Mouse (Mus musculus): ENCODE data around the gene Wdr43. TPM values are rescaled to one million over a fixed set of nuclear protein-coding genes. Genes with fewer than 3 reads are reported as not detected.

Wdr43 gene
- total RNA-seq, 1 experiment from 2014 or later: 130 TPM

DNA sequence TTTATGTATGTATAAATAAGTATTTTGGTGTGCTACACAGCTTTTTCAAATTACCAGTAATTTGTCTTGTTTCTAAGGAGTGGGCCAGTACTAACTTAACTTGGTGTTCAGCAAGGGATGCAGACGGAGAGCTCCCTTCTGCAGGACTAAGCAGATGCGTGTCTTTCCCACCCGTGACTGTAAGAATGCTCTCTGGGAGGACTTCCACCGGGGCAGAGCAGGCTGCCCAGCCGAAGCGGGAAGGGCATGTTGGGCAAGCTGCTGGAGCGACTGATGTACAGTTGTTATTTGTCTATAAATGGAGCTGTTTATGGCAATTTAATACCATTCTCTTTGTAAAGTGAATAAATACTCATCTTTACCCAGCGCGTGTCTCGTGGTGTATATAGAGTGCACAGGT is 43.0 kb downstream of the Wdr43 start:
- no peak for ATAC-seq (ENCODE audit: extremely low read depth, insufficient number of reproducible peaks, low FRiP score, poor library complexity, severe bottlenecking)

DNA sequence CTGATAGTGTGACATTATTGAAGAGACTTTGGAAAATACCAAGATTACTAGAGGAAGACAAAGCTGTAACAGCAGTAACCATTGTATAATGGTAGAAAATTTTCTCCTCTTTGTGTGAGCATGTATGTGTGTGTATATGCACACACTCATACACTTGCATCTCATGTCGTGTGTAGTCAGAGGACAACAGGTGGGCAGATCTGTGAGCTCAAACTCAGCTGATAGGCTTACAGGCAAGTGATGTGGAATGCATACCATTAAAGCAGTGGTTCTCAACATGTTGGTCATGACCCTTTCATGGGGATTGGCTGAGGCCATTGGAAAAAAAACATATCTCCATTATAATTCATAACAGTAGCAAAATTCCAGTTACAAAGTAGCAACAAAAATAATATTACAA is 44.7 kb downstream of the Wdr43 start:
- no peak for ATAC-seq (ENCODE audit: extremely low read depth, insufficient number of reproducible peaks, low FRiP score, poor library complexity, severe bottlenecking)

DNA sequence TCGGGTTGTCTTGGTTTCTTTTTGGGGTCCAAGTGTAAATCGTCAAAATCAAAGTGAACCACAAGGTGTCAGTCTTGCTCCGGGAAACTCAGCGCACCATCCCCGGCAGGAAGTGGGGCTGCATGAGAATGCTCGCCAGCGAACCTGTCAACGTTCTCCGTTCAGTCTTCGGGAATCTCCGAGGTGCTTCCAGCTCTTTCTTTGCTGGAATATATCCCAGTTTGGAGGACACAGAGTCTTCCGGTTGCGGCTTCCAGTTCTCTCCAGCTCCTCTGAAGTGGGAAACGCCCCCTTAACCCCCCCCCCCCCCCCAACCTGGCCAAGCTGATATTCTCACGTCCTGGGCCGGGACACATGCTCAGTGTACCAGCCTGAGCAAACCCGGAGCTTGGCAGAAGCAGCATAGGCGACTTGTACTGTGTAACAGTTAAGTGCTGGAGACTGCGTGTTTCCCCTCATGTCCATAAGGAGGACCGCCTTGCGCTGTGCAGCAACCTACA is 47.1 kb downstream of the Wdr43 start:
- ATAC-seq (ENCODE audit: extremely low read depth, insufficient number of reproducible peaks, low FRiP score, poor library complexity, severe bottlenecking): peak; percentile 72; the same call in 1 of the 2 replicates

DNA sequence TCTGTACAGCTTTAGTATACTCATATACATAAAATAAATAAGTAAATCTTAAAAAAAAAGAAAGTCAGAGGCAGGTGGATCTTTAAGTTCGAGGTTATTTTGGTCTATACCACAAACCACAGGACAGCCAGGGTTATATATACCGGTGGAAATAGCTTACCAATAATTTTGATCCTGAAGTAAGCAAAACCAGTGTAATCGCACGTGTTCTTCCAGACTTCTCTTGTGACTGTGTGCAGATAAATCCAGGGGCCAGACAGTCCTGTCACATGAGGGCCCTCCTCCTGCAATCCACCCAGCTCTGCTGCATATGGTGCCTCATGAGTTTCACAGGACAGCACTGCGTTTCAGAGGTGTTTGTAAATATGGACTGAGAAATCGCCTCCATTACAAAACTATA is 47.8 kb downstream of the Wdr43 start:
- no peak for ATAC-seq (ENCODE audit: extremely low read depth, insufficient number of reproducible peaks, low FRiP score, poor library complexity, severe bottlenecking)

DNA sequence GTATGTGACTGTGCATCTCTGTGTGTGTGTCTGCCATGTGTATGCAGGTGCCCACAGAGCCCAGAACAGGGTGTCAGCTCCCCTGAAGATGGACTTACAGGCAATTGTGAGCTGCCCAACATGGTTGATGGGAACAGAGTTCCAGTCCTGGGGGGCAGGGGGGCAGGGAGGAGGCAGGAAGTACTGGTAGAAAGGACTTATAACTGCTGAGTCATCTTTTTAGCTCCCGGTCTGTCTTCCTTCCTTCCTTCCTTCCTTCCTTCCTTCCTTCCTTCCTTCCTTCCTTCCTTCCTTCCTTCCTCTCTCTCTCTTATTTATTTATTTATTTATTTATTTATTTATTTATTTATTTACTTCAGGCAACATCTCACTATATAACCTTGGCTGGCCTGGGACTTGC is 48.5 kb downstream of the Wdr43 start:
- ATAC-seq (ENCODE audit: extremely low read depth, insufficient number of reproducible peaks, low FRiP score, poor library complexity, severe bottlenecking): no peak

DNA sequence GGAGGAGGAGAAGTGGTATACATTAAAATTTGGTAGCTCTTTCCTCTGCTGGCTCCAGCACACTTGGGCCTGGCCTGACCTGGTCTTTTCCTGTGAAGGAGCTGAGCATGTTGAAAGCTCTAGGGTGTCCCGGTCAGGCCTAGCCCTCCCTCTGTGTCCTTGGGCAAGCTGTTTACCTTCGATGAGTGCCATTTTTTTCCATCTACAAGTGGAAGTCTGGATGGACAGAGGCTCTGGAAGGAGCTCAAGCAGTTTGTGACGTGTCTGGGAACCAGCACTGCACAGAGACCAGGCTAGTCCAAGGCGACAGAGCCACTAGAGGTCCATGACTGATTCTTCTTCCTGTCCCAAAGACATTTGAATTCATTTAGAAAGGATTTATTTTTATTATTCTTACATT is 49.5 kb downstream of the Wdr43 start:
- no peak for ATAC-seq (ENCODE audit: extremely low read depth, insufficient number of reproducible peaks, low FRiP score, poor library complexity, severe bottlenecking)

DNA sequence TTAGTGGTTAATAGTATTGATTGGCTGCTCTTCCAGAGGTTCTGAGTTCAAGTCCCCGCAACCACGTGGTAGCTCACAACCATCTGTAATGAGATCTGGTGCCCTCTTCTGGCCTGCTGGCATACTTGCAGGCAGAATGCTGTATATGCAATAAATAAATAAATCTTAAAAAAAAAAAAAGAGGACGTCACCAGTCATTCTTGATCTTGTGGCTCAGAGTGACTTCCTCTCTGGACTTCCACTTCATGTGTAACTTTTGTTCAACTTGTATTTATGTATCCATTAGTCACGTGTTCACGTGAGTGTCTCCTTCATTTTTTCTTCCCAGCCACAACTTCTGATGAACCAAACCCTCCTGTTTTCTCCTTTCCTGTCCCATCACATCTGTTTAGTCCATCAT is 53.8 kb downstream of the Wdr43 start:
- no peak for ATAC-seq (ENCODE audit: extremely low read depth, insufficient number of reproducible peaks, low FRiP score, poor library complexity, severe bottlenecking)

DNA sequence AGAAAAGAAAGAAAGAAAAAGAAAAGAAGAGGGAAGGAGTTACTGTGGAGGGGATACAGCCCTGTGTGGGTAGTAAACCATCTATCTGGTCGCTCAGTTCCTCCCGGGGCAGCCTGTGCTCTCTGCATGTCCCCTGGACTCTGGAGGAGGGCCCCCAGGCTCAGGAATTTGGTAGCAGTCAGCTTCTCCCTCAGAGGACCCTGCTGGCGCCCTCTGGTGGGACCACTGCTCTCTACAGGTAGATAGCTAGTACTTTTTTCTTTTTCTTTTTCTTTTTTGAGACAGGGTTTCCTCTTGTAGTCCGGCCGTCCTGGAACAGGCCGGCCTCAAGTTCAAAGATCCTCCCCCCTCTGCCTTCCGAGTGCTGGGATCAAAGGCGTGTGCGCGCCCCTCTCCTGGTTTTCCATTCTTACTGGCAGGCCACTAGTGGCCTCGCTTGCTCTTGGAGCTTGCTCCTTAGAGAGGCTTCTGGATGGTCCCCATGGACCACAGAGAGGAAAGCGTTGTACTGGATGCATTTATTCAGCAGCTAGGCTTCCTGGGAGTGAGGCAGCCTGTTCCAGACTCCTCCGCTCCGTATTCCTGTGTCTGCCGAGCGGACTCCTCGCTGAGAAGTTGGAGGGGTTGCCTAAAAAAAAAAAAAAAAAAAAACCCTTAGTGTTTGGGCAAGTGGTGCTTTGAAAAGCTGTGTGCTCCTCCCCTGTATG is 56.3 kb downstream of the Wdr43 start:
- ATAC-seq (ENCODE audit: extremely low read depth, insufficient number of reproducible peaks, low FRiP score, poor library complexity, severe bottlenecking): no peak

DNA sequence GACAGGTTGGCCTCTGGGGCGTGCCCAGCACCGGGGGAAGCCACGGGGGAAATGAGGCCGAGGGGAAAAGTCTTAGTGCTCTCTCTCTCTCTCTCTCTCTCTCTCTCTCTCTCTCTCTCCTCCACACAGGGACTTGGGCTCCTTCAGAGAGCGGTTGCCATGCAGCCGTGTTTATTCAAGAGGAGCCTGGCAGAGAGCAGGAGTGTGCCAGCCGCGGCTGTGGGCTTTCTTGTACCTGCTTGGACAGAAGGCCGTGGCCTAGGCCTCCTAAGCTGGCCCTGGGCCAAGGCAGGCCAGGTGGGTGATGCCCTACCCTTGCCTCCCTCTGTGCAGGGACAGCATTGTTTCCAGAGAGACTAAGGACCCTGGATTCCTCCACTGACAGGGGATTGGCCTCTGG is 57.4 kb downstream of the Wdr43 start, which contains the start of gene Togaram2:
Gene Togaram2 (plus strand): TSS at position 170 of the 400 bp plus-strand sequence.
- no peak for ATAC-seq (ENCODE audit: extremely low read depth, insufficient number of reproducible peaks, low FRiP score, poor library complexity, severe bottlenecking)

DNA sequence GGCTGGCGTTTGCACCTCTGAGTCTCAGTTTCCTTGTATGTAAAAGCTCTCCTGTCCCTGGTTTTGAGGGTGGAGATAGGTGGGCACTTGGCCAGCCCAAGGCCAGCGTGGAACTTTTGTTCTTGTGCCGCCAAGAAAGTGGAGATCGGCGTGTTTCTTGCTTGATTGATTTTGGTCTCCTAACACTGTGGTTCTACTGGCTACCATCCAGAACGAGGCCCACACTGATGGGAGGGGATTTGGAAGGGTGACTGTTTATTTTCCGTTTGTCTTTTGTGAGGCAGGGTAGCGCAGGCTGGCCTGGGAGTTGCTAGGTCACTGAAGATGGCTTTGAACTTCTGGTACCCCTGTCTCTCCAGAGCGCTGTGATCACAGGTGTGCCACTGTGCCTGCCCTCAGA is 58.2 kb downstream of the Wdr43 start:
- ATAC-seq (ENCODE audit: extremely low read depth, insufficient number of reproducible peaks, low FRiP score, poor library complexity, severe bottlenecking): no peak

DNA sequence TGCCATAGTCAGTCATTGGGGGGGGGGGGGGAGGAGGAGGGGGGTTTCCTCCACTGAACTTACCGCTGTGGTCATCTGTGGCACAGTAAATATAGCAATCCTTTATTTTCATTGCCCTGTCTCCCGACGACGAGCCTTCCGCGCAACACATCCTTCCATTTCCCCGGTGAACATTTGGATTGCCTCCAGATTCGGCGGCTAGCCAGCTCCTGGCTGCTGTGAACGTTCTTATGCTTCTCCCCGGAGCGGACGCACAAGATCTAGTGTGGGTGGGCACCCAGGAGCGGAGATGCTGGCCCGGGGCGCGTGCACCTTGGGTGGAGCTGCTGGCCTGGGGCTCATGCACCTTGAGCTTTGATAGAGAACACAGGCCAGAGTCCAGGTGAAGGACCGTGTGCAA is 59.2 kb downstream of the Wdr43 start:
- ATAC-seq (ENCODE audit: extremely low read depth, insufficient number of reproducible peaks, low FRiP score, poor library complexity, severe bottlenecking): no peak

DNA sequence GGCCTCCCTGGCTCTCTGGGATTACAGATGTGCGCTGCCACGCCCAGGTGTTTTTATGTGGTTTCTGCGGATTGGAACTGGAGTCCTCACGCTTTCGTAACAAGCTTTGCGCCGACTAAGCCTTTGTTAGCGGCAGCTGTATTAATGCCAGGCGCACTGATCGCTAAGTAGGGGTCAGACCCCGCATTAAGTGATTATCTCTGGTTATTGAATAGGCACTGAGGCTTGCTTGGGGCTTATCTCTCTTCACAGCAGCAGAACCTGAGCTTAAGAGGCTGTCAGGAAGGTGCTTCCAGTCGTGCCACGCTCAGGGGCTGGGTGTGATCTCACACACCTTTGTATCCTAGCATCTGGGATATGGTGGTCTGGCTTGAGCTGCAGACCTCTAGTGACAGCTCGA is 66.0 kb downstream of the Wdr43 start:
- no peak for ATAC-seq (ENCODE audit: extremely low read depth, insufficient number of reproducible peaks, low FRiP score, poor library complexity, severe bottlenecking)

DNA sequence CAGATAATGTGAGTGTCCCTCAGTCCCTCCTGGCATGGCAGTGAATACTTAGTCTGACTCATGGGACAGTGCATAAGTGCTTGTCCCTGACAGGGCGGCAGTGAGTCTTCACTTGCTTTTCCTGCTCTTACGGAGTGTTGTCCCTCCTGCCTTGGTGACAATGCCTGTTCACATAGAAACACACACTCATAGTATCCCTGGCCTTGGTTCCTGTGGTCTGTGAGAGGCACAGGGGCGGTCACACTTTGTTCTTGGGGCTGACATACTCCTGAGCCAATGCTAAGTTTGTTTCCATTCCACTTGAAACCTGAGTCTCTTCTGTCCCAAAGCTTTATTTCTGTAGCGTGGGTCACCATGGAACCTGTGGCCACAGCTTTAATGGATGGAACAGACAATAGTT is 66.7 kb downstream of the Wdr43 start:
- ATAC-seq (ENCODE audit: extremely low read depth, insufficient number of reproducible peaks, low FRiP score, poor library complexity, severe bottlenecking): no peak

DNA sequence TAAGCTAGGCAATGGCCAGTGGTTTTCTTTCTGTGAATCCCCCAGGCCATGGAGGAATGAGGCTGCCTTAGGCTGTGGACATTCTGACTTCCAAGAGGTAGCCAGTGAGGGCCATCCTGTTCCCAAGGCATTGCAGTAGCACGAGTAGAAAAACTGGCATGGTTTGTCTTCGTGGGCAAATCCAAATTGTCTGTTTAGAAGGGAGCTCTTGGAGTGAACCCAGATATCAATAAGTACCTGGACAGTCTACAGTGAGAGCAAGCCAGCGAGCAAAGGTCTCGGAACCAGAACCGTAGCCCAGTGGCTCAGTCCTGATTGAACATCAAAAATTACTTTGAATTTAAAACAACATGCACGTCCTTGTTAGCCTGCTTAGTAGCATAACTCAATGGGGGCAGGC is 67.6 kb downstream of the Wdr43 start:
- no peak for ATAC-seq (ENCODE audit: extremely low read depth, insufficient number of reproducible peaks, low FRiP score, poor library complexity, severe bottlenecking)

DNA sequence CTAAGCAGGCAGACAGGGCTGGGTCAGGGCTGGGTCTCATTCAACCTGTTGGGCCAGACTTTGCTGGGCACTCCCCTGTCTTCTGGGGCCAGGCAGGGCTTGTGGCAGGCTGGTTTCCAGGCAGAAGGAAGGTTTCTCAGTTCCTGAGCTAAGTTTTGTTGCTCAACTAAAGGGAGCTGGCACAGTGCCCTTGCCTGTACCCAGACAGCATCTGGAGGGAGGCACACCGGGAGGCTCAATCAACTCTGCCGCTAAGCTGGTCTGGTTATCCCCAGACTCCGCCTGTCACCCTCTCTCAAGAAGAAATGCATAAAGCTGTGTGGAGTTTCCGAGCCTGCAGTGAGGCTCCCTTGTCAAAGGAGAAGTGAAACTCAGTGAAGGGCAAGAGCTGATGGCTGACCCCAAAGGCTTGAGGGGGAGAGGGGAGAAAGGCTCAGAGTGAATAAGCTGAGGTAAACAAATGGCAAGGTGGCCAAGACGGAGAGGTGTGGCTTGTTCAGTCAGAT is 68.5 kb downstream of the Wdr43 start:
- peak; percentile 60 for ATAC-seq (ENCODE audit: extremely low read depth, insufficient number of reproducible peaks, low FRiP score, poor library complexity, severe bottlenecking)

DNA sequence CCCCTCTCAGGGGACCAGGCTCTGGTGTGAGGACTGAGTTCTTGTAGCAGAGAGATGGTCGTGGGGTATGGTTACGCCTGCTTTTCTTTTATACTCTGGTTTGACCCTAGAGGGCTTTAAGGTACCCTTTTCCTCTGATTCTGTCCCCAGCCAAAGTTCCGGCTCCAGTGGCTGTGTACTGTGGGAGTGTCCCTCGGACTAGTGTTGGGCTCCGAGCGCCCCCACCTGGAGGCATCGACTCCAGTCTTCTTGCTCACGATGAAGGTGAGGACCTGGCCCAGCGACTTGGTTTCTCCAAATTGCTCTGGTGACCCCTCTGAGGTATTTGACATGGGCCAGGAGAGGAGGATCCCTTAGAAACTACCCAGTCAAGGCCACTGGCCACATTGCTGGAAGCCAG is 71.7 kb downstream of the Wdr43 start:
- no peak for ATAC-seq (ENCODE audit: extremely low read depth, insufficient number of reproducible peaks, low FRiP score, poor library complexity, severe bottlenecking)

DNA sequence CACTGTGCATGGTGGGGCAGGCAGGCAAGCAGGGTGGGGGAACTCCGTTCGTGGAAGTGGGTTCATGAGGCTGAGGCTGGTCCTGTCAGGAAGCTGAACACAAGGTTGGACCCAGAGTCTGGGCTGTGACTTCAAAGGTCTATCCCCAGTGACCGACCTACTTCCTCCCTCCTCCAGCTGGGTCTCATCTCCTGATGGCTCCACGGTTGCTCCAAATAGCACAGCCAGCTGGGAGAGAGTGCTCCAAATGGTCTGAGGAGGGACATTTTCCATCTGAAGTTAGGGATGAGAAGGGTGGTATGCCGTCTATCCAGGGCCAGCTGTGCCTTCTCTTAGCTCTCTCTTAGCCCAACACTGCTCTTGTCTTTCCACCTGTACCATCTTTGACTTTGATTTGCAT is 74.2 kb downstream of the Wdr43 start:
- no peak for ATAC-seq (ENCODE audit: extremely low read depth, insufficient number of reproducible peaks, low FRiP score, poor library complexity, severe bottlenecking)

DNA sequence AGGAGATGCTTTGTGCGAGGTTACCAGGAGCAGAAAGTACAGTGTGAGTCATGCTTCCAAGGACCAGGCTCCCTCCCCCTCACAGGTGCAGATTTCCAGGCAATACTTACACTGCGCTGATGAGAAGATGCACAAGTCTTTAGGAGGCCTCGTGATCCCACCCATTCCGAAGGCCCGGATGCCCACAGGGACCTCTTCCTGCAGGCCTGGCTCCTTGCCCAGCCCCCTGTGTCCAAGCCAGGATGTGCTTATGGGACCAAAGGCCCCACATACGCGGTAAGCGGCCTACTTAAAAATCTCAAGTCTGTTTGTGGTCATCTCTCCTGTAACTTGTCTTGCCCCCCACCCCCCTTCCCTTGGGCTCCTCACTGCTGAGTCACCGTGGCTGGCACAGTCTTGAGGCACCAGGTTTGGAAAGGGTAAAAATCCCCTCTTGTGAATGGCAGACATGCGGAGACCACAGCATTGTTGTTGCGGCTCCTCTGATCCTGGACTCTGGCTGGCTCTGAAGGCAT is 75.7 kb downstream of the Wdr43 start:
- ATAC-seq (ENCODE audit: extremely low read depth, insufficient number of reproducible peaks, low FRiP score, poor library complexity, severe bottlenecking): no peak

DNA sequence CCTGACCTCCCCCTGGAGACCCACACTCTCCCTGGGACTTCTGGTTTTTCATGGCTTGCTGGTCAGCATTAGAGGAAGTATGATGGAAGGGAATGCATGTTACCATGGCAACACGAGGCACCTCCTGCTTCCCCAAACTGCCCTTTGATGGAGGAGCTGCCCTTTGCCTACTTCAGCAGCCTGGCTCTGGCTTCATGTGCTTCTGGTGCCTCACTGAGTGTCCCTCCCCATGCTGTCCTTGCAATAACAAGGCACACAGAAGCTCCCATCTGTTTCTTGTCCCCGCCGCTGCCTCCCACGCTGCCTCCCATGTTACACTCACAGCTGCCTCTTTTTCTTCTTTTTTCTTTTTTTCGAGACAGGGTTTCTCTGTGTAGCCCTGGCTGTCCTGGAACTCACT is 77.6 kb downstream of the Wdr43 start:
- ATAC-seq (ENCODE audit: extremely low read depth, insufficient number of reproducible peaks, low FRiP score, poor library complexity, severe bottlenecking): no peak

DNA sequence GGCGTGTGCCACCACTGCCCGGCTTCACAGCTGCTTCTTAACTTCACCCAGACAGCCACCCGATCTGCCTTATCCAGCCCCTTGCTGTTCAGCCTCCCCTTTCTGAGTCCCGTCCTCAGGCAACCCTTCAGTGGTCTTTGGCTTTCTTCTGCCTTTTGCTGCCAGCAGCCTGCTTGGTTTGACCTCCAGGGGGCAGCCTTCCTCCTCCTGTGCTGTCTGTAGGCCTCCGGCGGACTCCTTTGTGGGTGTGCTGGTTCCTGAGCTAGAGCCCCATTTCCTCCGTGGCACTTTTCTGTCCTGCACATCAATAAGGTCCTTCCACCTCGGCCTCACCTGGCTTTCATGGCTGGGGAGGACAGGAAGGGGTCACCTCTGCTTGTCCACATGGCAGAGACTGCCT is 78.1 kb downstream of the Wdr43 start:
- no peak for ATAC-seq (ENCODE audit: extremely low read depth, insufficient number of reproducible peaks, low FRiP score, poor library complexity, severe bottlenecking)

DNA sequence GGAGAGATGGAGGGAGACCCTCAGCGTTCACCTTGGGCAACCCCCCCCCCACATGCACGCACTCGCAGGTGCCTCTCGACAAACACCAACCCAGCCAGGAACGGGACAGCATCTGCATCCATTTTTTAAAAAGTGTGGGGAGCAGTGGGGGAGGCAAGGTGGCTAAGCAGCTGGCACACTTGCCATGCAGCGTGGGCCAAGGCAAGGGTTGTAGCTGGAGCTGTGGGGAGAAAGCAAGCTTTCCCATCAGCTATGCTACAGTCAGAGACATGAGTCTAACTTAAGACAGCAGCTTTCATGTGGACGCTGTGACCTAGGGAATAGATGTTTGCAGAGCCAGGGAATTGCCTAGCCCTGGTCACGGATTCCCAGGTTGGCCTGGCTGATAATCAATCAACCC is 79.5 kb downstream of the Wdr43 start:
- ATAC-seq (ENCODE audit: extremely low read depth, insufficient number of reproducible peaks, low FRiP score, poor library complexity, severe bottlenecking): no peak

Data from neutrophil, adult 5-6 weeks (primary cell).